Mouse (Mus musculus) Muller cell, postnatal 12 days (primary cell): ENCODE data around the gene Hpse2.

Experiments used
- DNase-seq: peaks from one replicate; pipeline ENCODE4 v3.0.0-alpha.2; 2015; ENCODE audit errors: inconsistent ontology term

The Hpse2 gene

DNA sequence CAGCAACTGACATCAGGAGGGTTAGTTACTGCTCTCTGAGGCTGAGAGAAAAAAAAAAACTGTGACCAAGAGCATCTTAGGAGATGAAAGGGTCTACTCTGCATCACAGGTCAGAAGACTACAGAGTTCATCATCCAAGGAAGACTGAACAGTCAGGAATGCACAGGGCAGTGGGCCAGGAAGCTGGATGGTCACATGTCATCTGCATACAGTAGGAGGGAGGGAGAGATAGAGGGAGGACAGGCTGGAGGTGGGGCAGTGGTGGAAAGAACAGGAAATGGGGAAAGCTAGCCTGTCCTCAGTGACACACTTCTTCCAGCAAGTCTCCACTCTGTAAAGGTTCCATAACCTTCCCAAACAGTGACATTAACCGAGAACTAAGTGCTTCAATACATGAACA, 423.0 kb downstream of the Hpse2 start:
- DNase-seq, result no peak

- DNase-seq, result no peak
Measured at GRCm38 (mm10) chr19:42948114-42948636, 440.0 kb downstream of the Hpse2 start.

DNA sequence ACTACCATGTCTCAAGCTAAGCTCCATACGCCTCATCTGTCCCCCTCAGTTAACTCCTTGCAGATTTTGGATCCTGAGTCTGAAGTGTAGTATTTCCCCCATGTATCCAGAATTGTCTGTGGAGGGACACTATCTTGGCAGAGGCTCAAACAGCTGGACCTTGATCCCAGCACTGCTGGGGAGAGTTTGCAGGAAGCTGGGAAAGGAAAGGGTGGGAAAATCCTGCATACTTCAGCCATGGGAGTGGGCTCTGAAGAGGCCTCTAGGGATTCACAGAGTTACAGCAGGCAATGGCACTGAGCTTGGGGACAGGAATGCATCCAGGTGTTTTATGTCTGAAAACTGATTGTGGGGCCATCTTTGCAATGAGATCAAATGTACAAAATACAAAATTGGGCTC, 450.6 kb downstream of the Hpse2 start:
- no peak for DNase-seq

- no peak for DNase-seq
Measured at GRCm38 (mm10) chr19:42936661-42937193, 451.4 kb downstream of the Hpse2 start.

DNA sequence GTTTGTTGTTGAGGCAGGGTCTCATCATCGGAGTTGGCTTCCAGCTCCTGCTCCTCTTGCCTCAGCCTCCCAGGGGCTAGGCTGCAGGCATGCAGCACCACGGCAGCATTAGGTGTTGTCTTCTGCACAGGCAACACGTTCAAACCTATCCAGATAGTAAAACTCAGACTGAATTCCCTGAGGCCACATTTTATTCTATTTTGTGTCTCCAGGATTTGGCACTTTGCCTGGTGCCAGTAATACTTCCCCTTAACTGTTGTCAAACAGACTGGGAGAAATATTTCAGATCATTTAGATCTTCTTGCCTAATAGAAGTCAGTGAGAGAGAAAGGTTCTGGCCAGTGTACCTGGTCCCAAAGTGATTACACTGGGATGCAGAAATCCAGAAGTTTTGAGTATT, 458.5 kb downstream of the Hpse2 start:
- DNase-seq, result no peak

- DNase-seq, result no peak
Measured at GRCm38 (mm10) chr19:42928271-42928670, 459.9 kb downstream of the Hpse2 start.

DNA sequence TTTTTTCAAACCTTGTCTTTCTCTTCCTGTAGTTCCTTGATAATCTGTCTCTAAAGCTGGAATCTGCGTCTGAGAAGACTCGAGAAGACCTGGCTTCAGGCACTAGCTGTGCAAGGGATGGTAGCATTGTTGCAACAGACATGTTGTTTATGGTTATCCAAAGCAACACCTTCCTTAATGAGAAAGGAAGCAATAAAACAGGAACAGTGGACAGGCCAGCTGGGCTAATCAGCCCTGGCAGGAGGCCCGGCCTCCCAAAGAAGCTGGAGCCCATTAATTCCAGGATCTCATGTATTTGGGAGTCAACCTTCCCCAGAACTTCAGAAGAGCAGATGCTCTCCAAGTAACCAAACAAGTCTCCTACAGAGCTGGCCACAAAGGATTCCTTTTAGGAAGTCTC, 465.5 kb downstream of the Hpse2 start:
- no peak for DNase-seq

DNA sequence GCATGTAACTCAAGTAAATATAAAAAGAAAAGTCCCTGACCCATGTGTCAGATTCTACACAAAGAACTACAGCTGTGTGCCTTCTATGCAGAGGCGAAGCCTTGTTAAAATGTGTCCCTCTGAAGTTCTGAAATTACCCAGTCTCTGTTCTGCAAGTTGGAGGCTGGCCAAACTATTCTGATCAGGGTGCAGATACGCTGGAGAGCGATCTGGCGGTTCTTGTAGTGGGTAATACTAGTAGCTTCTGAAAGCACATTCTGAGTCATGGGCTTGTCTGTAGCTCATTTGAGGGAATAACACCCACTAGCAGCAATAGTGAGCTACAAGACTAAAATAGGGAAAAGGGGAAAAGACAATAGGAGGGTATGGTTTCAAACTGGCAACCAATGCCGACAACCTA, 474.5 kb downstream of the Hpse2 start:
- DNase-seq, result no peak

DNA sequence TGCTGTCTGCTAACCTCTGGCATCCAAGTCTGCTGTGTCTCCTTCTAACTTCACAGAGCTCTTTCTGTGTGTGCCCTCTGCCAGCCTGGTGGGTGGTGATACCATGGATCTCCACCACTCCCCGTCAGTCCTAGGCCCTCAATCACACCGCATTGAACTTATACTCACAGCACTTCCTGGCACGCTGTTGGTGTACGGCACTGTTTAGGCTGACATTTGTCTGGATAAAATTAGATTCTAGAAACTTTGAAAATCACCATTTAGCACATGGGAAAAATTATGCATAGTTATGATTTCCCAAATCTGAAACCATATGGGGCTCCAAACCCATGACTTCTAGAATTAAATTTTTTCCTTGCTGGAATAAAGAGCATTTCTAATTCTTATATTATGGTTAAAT, 478.4 kb downstream of the Hpse2 start:
- DNase-seq, result no peak

- no peak for DNase-seq
Measured at GRCm38 (mm10) chr19:42908553-42908952, 479.6 kb downstream of the Hpse2 start.

DNA sequence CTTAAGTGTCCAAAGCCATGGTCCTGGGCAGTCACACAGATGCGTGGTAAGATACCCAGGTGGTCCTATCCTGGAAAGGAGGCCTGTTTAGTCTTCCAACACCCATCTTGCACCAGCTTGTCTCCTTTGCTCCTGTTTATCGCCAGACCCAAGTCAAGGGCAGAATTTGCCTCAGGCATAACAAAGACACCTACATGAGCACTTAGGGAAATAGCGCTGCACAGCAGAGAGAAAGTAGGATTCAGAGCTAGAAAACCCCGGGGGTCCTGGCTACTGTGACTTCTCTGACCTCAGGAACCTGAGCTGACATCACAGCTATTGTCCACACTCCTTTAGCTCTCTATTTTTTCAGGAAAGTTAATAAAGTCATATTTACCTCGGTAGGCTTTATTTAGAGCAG, 481.8 kb downstream of the Hpse2 start:
- no peak for DNase-seq

- DNase-seq, result peak; percentile 5
Measured at GRCm38 (mm10) chr19:42904726-42905125, 483.4 kb downstream of the Hpse2 start.

DNA sequence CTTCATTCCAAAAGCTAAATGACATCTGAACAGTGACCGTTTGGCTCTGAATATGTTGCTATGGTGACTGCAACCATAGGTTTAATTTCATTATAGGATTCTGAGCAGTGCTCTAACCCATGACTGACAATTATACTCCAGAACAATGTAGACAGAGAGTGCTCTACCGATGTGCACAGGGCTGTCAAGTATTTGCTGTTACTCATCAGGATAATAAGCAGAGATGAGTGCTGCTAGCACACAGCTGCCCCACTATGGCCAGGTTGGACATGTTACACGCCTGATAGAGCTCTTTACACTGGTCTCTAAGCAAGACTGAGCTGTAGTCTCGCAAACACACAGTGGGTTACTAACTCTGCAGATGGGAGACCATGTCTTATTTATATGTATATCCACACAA, 483.9 kb downstream of the Hpse2 start:
- peak; percentile 16 for DNase-seq

GRCm38 (mm10) chr19:42903840-42904239, 484.3 kb downstream of the Hpse2 start:
- no peak for DNase-seq

GRCm38 (mm10) chr19:42902410-42903021, 485.6 kb downstream of the Hpse2 start:
- DNase-seq, result peak; percentile 7

DNA sequence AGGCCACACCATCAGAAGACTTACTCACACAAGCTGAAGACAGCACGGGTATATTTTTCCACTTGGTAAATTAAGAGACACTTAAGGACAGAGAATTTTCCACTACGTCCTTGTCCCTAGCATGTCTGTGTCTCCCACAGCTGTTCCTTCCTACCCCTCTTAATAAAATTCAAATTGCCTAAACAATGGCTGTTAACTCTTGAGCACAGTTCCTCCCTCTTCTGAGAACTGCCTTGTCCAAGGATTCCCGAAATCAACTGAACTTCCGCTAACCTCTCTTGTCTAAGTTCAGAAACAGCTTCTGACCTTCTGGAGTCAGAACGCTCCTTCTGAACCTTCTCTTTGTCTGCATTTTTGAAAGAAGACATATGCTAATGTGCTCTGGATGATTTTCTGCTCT, 496.6 kb downstream of the Hpse2 start:
- no peak for DNase-seq

DNA sequence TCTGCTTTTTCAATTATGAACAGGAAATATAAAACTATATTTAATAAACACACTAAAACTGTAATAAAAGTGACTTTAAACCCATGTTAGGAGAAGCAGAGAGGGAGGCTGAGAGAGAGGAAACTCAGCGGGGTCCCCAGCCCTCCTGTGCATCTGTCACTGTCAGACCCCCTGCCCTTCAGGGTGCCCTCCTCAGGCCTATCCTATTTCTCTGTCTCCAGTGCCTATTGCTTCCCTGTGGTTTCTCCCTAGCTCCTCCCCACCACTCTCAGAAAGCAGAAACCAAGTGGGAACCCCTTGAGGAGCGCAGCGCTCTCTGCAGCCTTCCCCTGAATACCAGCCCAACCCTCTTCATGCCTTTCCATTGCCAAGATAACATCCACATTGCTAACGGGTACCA, 510.5 kb downstream of the Hpse2 start:
- no peak for DNase-seq

DNA sequence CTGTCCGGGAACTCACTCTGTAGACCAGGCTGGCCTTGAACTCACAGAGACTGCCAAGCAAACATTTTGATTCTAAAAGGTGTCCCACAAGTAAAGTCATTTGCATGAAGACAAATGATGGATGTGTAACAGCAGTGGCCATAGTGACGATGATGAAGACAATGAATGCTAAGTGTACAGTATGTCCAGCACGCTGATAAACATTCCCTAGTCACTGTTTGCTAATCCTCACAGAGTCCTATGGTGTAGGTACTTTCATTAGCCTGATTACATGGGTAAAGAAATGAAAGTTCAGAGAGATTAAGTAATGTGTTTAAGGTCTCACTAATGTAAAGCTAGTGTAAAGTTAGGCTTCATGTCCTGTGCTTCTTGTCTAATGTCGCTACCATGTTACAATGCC, 511.6 kb downstream of the Hpse2 start:
- DNase-seq, result no peak

DNA sequence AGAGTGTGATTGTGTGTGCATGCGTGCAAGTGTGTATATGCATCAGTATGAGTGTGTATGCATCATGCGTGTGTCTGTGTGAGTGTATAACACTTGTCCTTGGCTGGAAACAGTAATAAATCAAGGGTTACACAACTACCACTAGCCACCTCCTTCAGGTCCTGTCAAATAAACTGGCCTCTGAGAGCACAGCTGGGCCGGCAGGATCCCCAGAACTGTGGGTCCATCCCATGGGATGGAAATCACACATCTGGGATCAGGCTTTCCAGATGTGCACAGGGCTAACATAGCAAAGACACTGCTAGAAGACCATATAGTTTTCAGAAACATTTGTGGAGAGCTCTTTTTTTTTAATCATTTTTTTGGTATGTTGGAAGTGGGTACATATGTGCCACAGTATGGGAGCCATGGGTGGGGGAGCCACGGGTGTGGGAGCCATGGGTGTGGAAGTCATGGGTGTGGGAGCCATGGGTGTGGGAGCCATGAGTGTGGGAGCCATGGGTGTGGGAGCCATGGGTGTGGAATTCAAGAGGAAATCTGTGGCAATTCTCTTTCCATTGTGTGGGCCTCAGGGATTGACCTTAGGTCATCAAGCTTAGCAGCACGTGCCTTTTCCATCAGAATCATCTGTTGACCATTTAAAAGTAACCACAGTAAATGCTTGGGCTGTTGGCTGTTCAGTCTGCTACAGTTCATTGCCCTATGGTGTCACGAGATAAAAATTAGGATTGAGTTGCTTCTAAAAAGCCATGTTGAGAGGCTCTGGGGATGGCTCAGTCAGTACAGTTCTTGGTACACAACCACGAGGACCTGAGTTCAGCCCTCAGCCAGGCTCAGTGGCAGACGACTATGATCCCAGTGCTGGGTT, 518.3 kb downstream of the Hpse2 start:
- DNase-seq, result no peak

DNA sequence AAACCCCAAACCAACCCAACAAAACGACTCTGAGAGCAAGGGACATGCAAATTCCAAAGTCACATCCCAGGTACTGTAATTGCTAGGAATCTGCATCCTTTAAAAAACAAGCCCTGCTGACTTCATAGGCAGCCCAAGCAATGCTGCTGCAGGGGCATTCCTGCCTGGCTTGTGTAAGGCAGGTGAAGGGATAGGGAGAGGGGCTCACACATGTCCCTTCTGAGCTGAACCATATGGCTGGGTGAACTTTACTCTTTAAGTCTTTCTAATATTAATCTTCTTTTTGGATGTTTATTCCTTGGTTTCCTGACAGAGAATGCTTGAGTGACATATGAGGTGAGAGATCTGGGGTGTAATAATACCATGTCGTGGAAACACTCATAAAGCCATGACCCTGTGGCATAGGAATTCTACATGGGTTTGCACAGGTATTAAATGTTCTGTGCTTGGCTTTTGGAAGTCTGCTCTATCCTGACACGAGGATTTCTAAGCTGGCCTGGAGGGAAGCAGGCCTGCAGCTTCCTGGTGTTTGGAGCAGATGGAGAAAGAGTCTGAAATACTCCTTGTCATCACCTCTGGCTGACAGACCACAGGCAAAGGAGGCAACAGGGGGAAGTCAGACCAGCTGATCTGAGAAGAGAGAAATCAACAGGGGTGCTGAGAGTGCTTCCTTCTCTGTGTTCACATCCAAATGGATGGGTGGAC, 519.0 kb downstream of the Hpse2 start:
- DNase-seq, result no peak

GRCm38 (mm10) chr19:42863013-42863412, 525.1 kb downstream of the Hpse2 start:
- no peak for DNase-seq

DNA sequence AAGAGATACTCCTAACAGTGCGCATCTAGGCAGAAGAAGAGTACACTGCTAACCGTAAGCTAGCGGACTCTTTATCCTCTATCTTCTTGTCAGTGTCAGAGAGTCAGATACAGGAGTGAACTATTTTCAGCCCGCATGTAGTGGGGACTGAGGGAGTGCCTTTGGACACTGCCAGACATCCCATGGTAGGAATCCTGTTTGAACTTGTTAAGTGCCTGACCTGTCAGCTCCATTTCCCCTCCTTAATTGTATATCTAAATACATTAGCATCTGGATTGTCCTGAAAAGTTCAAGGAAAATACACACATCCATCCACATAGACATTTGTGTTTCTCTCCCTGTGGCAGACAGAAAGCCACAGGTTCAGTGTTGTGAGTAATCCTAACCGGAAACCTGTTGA, 531.1 kb downstream of the Hpse2 start:
- DNase-seq, result no peak
